Mouse (Mus musculus) kidney, postnatal 25 days (tissue): ENCODE measurements at regions not wholly inside any gene's neighbourhood (a gene's known extent, or its start where the extent isn't known, plus 50 kb on each side); places are given as distances from the start of the nearest gene placed in this dataset.

Experiments used
- DNase-seq, 2 experiments: peaks; one replicate each; pipeline ENCODE4 v3.0.0; 2021; ENCODE audit warnings: mixed read lengths in 2 of 2

DNA sequence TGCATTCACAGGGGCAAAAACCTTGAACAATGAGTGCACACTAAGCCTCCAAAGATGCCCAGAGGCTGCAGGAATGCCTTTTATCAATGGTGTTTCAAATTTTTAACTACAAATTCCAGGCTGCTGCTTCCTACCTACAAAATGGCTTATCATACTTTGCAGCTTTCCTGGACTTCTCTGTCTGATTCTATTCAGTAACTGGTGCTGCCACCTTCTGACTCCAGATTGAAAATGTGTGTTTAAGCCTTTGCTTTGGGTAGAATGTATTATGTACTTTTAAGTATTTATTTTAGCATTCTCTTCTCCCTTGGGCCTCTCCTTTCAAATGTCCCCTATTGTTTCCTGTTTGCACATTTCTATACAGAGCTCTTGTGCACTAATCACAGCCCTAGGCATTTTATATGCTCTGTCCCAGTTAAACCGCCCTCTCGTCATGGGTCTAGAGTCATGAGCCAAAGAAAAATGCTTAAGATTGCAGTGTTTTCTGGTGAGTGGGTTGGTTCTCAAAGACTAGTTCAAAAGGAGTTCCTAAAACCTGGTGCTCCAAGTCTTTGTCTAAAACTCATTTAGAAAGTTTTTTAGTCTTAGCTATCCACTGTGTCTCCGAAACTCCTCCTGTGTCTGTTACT is 472.3 kb upstream of the Dpp10 start:
- no peak for DNase-seq

DNA sequence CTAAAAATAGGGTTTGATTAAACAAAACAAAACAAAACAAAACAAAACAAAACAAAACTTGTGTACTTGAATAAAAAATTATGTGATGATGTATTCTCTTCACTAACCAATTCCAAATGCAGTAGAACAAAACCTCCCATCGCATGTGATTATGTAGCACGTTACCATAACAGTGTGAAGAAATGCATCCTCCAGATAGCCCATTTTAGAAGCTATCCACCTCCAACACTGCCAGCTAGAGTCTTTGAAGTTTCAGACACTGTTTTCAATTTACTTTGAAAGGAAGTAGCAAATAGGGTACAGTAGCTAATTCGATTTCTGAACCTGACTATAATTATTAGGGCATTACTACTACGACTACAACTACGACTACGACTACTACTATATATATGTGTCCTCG is 465.1 kb upstream of the Dpp10 start:
- no peak for DNase-seq

DNA sequence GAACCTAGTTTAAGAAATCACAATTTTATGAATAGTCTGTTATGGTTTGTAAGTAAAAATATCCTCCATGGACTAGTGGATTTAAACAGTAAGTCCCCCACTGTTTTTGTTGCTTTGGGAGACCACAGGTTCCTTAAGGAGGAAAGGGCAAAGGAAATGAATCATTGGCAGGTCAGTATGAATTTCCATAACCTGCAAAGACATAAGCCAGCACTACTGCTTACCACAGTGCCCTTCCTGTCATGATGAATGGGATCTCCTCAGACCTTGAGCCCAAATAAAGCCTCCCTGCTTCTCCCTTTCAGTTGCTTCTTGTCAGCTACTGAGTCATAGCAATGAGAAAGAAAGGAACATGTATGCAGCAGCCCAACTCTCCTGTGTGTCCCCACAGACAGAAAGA is 443.1 kb upstream of the Dpp10 start:
- no peak for DNase-seq

DNA sequence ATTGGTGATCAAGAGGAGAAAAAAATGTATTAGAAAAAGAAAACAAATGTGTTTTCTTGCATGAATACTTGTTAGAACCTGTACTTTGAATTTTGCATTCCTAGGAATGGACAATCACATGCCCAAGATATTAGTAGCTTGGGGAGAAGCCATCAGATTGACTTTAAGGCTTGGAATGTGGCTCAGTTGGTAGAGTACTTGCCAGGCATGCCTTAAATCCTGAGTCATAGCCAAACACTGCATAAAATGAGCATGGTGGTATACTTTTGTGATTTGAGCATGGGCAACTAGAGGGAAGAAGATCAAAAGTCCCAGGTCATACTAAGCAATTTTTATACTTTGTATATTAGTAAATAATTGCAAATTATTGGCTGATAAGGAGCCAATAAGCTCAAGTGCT is 442.6 kb upstream of the Dpp10 start:
- DNase-seq, result no peak

DNA sequence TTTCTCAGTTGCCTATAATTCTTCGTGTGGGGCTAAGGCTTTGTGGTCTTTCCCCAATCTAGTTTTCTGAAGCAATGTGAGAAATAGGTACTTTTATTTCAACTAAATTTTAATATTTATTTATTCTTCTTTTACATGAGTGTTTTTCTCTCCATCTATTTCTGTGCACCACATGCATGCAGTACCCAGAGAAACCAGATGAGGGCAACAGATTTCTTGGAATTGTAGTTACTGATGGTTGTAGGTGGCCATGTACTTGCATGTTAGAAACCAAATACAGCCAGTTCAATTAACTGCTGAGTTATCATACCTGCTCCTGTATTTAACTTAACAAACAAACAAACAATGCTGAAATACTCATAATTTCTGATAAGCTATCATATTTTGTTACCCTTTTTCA is 404.8 kb upstream of the Dpp10 start:
- peak in 1 of 2 experiments; percentile 42 for DNase-seq

DNA sequence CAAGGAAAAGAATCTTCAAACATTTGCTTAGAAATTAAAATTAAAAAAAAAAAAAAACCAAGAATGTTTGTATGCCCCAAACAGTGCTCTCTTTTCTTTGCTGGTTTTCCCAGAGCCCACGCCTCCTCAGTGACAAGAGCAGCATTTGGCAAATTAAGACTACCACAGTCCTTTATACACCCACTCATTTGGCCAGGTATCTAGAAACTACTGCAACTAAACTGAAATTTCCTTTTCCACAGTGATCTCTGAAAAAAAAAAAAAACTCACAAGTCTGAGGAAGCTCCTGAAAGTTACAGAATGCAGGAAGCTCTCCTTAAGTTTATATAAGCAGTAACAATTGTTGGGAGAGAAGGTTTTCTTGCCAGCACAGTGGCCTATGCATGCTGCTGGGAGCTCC is 394.2 kb upstream of the Dpp10 start:
- DNase-seq, result no peak

DNA sequence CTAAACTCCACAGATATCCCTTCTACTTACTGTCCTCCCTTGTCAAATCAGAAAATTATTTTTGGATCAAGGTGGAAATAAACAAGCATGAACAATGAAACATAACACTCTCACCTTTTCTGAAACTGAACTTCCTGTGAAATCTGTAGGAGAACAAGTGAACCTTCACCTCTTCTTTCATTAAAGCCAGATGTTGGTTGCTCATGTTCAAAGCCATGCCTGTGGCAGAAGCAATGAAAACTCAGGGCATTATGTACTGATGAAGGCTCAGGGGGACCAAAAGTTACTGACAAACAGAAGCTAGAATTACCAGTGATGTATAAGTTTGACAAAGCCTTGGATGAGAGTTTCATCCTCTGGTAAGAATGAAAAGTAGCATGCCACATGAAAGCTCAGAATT is 390.5 kb upstream of the Dpp10 start:
- no peak for DNase-seq

DNA sequence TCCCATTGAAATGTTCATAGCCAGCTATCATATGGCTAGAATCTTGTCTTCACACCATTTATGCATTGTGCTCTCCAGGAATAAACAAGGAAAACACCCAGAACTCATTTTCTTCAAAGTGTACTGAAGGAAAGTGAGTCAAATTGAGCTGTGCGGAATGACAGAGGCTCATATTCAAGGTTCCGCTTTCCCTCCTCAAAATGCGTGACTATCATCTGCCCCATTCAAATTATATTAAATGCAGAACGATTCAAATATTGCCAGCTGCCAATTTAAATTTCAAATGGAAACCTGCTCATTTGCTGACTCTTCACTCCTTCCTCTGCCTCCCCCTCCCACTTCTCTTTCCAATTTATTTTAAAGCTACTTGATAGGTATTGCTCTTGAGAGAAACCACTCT is 384.2 kb upstream of the Dpp10 start:
- no peak for DNase-seq

DNA sequence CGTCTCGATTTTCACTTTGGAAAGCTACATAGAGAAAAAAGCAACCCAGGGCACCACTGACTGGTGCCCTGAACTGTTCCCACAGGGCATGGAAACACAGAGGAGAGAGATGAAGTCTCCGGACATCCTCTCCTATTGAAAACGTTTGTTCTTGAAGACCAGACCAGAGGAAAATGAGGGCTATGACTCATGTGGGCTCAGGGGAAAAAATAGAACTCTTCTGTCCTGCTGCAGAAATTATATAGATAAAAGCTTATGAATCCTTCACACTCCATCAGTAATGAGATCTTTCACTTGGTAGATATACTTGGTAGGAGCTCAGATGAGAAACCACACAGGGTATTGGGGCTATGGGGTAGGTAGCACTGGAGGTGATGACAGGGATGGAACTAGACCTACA is 371.4 kb upstream of the Dpp10 start:
- DNase-seq, result no peak

DNA sequence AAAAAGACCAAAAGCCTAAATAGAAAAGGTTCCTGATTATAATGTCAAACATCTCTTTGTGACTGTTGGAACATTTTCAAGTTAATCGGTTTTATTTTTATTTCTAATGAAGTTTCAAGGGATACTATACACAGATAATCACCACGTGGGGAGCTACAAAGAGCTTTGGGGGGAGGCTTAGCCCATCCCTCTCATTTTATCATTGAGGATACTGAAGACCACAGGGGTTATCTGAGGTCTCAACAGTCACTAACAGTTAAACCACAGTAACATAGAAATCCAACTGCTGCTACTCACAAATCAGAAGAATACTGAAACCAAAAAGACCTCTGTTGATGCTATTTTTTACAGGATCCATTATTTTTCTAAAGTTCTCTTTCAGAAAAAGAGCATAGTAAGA is 364.9 kb upstream of the Dpp10 start:
- DNase-seq, result no peak

DNA sequence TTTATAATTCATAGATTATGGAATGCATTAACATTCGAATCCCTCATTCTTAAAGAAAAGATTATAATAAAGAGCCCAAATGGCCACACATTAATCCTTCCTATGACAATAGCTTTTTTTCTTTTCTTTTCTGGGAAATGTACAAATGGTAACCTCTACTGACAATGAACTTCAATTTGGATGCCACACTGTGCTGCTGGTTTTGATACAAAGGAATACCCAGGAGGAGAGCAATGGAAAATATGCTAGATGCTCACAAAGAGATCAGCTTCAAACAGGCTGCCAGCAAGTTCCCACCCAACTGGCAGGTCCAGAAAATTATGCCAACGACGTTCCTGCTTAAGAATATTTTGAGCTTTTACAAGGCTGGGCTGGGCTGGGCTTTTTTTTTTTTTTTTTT is 364.4 kb upstream of the Dpp10 start:
- DNase-seq, result no peak

DNA sequence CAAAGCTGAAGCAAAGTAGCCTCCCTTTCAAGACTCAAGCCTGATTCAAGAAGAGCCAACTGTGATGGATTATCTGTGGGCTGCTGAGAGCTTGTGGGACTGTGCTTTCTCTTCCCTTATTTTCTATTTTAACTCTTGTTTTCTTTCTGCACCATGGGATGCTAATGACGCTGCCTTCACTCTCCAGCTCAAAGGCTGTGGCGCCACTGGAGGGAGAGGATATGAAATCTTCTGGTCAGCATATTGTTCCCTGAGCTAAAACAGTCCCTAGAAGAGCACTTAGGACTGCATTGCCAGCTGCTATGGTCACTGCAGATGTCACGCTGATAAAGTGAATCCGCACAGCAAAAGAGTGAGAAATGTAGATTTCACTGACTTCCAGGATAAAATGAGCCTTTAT is 324.2 kb upstream of the Dpp10 start:
- DNase-seq, result no peak

DNA sequence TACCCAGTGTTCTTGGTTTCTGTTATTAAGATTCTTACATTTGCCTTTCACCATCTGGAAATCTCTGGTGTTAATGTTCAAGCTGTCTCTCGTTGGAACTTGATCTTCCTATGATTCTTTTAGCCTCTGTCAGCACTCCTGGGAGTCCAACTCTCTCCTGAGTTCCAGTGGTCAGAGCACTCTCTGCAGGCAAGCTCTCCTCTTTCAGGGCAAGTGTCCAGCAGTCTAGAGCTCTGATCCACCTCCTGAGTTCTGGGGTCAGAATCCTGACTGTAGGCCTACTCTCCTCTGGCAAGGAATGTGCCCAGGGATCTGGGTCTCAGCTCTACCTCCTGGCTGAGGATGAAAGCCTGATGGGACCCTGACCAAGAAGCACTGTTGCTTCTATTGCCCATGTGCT is 303.1 kb upstream of the Dpp10 start:
- DNase-seq, result peak; percentile 32 to 61

DNA sequence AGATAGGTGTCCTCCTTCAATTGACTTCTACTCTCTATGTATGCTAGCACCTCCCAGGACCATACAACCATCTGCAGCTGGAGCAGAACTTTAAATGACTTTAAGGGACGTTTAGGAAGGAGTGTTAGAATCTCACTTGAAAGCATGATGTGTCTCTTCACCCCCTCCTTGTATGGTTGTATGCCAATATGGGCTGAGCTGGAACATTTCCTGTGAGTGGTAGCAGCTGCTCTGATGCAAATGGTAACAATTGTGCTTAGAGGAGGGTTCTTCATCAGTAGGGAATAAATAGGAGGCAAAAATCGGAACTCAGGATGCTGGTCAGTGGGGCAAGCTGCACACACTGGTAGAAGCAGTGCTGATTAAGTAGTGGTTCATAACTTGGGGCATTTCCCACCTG is 294.1 kb upstream of the Dpp10 start:
- no peak for DNase-seq

DNA sequence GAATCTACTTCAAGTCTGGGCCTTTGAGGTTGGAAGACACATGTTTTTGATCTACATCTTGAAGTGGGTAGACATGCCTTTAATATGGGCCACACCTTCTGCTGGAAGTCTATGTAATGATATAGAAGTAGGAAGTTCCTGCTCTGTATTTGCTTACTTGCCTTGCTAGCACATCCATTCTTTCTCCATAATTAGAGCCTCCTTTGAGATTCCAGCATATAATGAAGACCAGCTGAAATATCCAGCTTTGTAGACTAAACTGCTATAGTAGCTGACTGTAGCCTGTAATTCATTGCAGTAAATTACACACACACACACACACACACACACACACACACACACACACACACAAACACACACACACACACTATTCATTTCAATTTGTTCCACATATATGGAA is 293.3 kb upstream of the Dpp10 start:
- DNase-seq, result no peak

DNA sequence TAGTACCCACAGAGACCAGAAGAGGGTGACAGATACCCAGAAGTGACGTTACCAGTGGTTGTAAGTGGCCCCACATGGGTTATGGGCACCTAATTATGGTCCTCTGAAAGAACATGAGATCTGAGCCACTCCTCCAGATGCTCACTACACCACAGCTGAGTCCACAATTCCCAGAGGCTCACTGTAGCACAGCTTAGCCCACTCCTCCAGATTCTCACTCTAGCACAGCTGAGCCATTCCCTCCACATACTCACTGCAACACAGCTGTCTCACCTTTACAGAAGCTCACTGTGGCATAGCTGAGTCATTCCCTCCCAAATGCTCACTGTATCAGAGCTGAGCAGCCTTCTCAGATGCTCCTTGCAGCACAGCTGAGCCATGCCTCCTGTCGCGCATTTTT is 286.9 kb upstream of the Dpp10 start:
- no peak for DNase-seq
